Mouse (Mus musculus): ENCODE measurements around the gene Vmn1r239-ps.
"Not testable (repeated sequence)": the region's sequence is repeated elsewhere in the genome, so short reads cannot be mapped to it uniquely, and the experiment has no call there.

The Vmn1r239-ps gene

GRCm38 (mm10) chrX:147453610-147454009 is at the start of gene Vmn1r239-ps:
Vmn1r239-ps (minus strand) TSS chrX:147453710.
- DNase-seq (ENCODE audit: low read depth), result not testable (repeated sequence)

- no peak for DNase-seq (ENCODE audit: low read depth)
Measured at GRCm38 (mm10) chrX:147489551-147489950, 36.0 kb upstream of the Vmn1r239-ps start.

- no peak for DNase-seq (ENCODE audit: low read depth)
Measured at GRCm38 (mm10) chrX:147443386-147443785, 10.1 kb downstream of the Vmn1r239-ps start.

GRCm38 (mm10) chrX:147435400-147435799 is 18.1 kb downstream of the Vmn1r239-ps start:
- DNase-seq (ENCODE audit: low read depth), result no peak

DNA sequence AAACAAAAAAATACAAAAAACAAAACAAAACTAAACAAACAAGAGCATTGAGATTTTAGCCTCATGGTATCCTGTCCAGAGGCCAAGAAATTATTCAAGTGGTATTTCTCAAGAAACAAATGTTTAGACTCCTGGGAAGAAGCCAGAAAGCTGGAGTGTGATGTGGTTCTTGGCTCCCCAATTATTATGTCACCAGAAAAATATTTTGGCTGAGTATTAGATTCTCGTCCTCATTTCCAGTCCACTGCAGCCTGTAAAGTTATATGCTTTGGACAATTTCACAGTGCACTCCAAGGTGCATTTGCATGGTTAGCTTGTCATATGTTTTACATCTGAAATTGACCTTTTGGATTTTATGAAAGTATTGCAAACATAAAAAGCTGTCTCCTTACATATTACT is 23.8 kb downstream of the Vmn1r239-ps start:
- no peak for DNase-seq (ENCODE audit: low read depth)

GRCm38 (mm10) chrX:147429129-147429528 is 24.4 kb downstream of the Vmn1r239-ps start, which contains the start of gene Il13ra2:
Il13ra2 (minus strand) TSS chrX:147429192.
- no peak for DNase-seq (ENCODE audit: low read depth)

Data from induced T-regulatory cell, adult 2 months (primary cell).